ENCODE assay signal across 27 mouse cellular contexts in genomic region chr4:123765071-123765470, GRCm38 (mm10). TPM values are rescaled to one million over a fixed set of nuclear protein-coding genes. Genes with fewer than 3 reads are reported as not detected.
"Had no signal": no experiment of that assay in that cellular context is flagged by ENCODE, and none has a peak within 500 bp of the region (broad histone marks: within the 10 kb centered on the region; RNA-seq: fewer than 3 reads in every experiment).

No protein-coding gene starts in this region.

- H3K36me3 ChIP-seq: heart, embryonic 10.5 days; heart, embryonic 12.5 days; hindbrain, embryonic 13.5 days; hindbrain, embryonic 15.5 days; kidney, embryonic 15.5 days; limb, embryonic 13.5 days; limb, embryonic 15.5 days had no signal

- H3K4me3 ChIP-seq: heart, embryonic 10.5 days; heart, embryonic 12.5 days; hindbrain, embryonic 13.5 days; hindbrain, embryonic 15.5 days; kidney, embryonic 15.5 days; limb, embryonic 13.5 days; limb, embryonic 15.5 days had no signal

- H3K4me2 ChIP-seq: heart, embryonic 12.5 days; hindbrain, embryonic 13.5 days; hindbrain, embryonic 15.5 days; kidney, embryonic 15.5 days; limb, embryonic 13.5 days; limb, embryonic 15.5 days had no signal

- DNase-seq: gastrocnemius, postnatal 14 days; gastrocnemius, postnatal 36 days; heart, adult 18-20 months; heart, postnatal 10 days; heart, postnatal 36 days; kidney, adult 11 months; kidney, adult 2 months; kidney, adult 9 months; kidney, postnatal 14 days; kidney, postnatal 36 days; layer of hippocampus, adult 9-11 months; layer of hippocampus, postnatal 36 days; left cerebral cortex, postnatal 4 days had no signal

- ATAC-seq: hindbrain, postnatal 0 days; intestine, embryonic 16.5 days had no signal

- H3K27me3 ChIP-seq: heart, embryonic 12.5 days; hindbrain, embryonic 13.5 days; hindbrain, embryonic 15.5 days; kidney, embryonic 15.5 days; limb, embryonic 13.5 days; limb, embryonic 15.5 days had no signal

- H3K27ac ChIP-seq: heart, embryonic 10.5 days; hindbrain, embryonic 13.5 days; hindbrain, embryonic 15.5 days; hindbrain, postnatal 0 days; kidney, embryonic 15.5 days; kidney, postnatal 0 days; limb, embryonic 13.5 days; limb, embryonic 15.5 days; liver, embryonic 14.5 days had no signal

- H3K9me3 ChIP-seq: heart, embryonic 10.5 days; heart, embryonic 12.5 days; hindbrain, embryonic 13.5 days; hindbrain, embryonic 15.5 days; kidney, embryonic 15.5 days; limb, embryonic 13.5 days; limb, embryonic 15.5 days had no signal

- H3K9ac ChIP-seq: heart, embryonic 12.5 days; hindbrain, embryonic 13.5 days; hindbrain, embryonic 15.5 days; kidney, embryonic 15.5 days; limb, embryonic 13.5 days; limb, embryonic 15.5 days; liver, embryonic 14.5 days had no signal

- H3K4me1 ChIP-seq: heart, embryonic 10.5 days; heart, embryonic 12.5 days; hindbrain, embryonic 13.5 days; hindbrain, embryonic 15.5 days; kidney, embryonic 15.5 days; limb, embryonic 13.5 days; limb, embryonic 15.5 days had no signal

RNA-seq across cellular contexts. Expression of gene Rhbdl2, which starts 22.6 kb away (rescaled TPM):
- total RNA-seq: gastrocnemius, adult 18-20 months; gastrocnemius, adult 8-10 months; gastrocnemius, postnatal 36 days; heart, adult 18-20 months; heart, postnatal 36 days; hematopoietic stem cell, adult 5-6 weeks had no signal
- polyA plus RNA-seq: liver, embryonic 14.5 days had no signal
